Mouse (Mus musculus): ENCODE data around the gene Ptges3. TPM values are rescaled to one million over a fixed set of nuclear protein-coding genes. Genes with fewer than 3 reads are reported as not detected.

The Ptges3 gene
- total and polyA plus RNA-seq, 3 experiments, result 16.3 to 97.3 (median 96.0) TPM

- H3K9ac ChIP-seq (ENCODE audit: low read depth, low read length), result no peak overlapping the region
- TF ChIP-seq CTCF (IDR thresholded peaks at IDR 0.05) (no peak), POLR2A (IDR thresholded peaks at IDR 0.05; ENCODE audit: insufficient read depth, low read depth, low read length) (no peak), EP300 (IDR thresholded peaks at IDR 0.05; ENCODE audit: insufficient read depth, low read depth, low read length) (no peak)
- H3K27me3 ChIP-seq (ENCODE audit: control insufficient read depth, insufficient read depth, low read length), result no peaks in the 10 kb centered on the region
- no peaks in the 10 kb centered on the region for H3K4me1 ChIP-seq (ENCODE audit: control insufficient read depth, insufficient read depth, low read length)
- no peak for DNase-seq
- no peaks in the 10 kb centered on the region for H3K79me2 ChIP-seq (replicated peaks; ENCODE audit: control insufficient read depth, insufficient read depth, low read length)
- no peaks in the 10 kb centered on the region for H3K36me3 ChIP-seq (ENCODE audit: control insufficient read depth, insufficient read depth, low read length)
- H3K4me3 ChIP-seq, result no peak overlapping the region
- intact Hi-C loops (cut with DNase I), result no loop called here
- H3K27ac ChIP-seq, result no peak overlapping the region
Measured at GRCm38 (mm10) chr10:128111227-128111626, 52.5 kb downstream of the Ptges3 start.

- H3K36me3 ChIP-seq (ENCODE audit: control insufficient read depth, insufficient read depth, low read length), result no peaks in the 10 kb centered on the region
- 93% methylated on average over 7 of the region's 7 CpGs for WGBS
Measured at GRCm38 (mm10) chr10:128123833-128124232, 65.1 kb downstream of the Ptges3 start.

GRCm38 (mm10) chr10:128124831-128125230, 66.1 kb downstream of the Ptges3 start:
- Histone ChIP-seq H3K9ac (ENCODE audit: low read depth, low read length) (no peak overlapping the region), H3K4me1 (ENCODE audit: control insufficient read depth, insufficient read depth, low read length) (peaks cover 1% of the 10 kb centered on the region; the same call in 1 of the 2 replicates), H3K79me2 (replicated peaks; ENCODE audit: control insufficient read depth, insufficient read depth, low read length) (no peaks in the 10 kb centered on the region), H3K36me3 (ENCODE audit: control insufficient read depth, insufficient read depth, low read length) (no peaks in the 10 kb centered on the region), H3K27ac (no peak overlapping the region), H3K27me3 (ENCODE audit: control insufficient read depth, insufficient read depth, low read length) (no peaks in the 10 kb centered on the region), H3K4me3 (no peak overlapping the region)
- intact Hi-C loops (cut with DNase I), result no loop called here
- 90% methylated on average over 9 of the region's 9 CpGs for WGBS
- no peak for DNase-seq
- no peak for TF ChIP-seq POLR2A (IDR thresholded peaks at IDR 0.05; ENCODE audit: insufficient read depth, low read depth, low read length)
- no peak for TF ChIP-seq CTCF (IDR thresholded peaks at IDR 0.05)
- no peak for TF ChIP-seq EP300 (IDR thresholded peaks at IDR 0.05; ENCODE audit: insufficient read depth, low read depth, low read length)

More at GRCm38 (mm10) chr10:128123833-128124232, 65.1 kb downstream of the Ptges3 start:
- no peak for DNase-seq
- no peak overlapping the region for H3K4me3 ChIP-seq
- peaks cover 1% of the 10 kb centered on the region; the same call in 1 of the 2 replicates for H3K4me1 ChIP-seq (ENCODE audit: control insufficient read depth, insufficient read depth, low read length)
- TF ChIP-seq POLR2A (IDR thresholded peaks at IDR 0.05; ENCODE audit: insufficient read depth, low read depth, low read length) (no peak), EP300 (IDR thresholded peaks at IDR 0.05; ENCODE audit: insufficient read depth, low read depth, low read length) (no peak), CTCF (IDR thresholded peaks at IDR 0.05) (no peak)
- H3K79me2 ChIP-seq (replicated peaks; ENCODE audit: control insufficient read depth, insufficient read depth, low read length), result no peaks in the 10 kb centered on the region
- H3K9ac ChIP-seq (ENCODE audit: low read depth, low read length), result no peak overlapping the region
- intact Hi-C loops (cut with DNase I), result no loop called here
- no peaks in the 10 kb centered on the region for H3K27me3 ChIP-seq (ENCODE audit: control insufficient read depth, insufficient read depth, low read length)
- no peak overlapping the region for H3K27ac ChIP-seq

- 86% methylated on average over 14 of the region's 14 CpGs for WGBS
Measured at GRCm38 (mm10) chr10:128125951-128126350, 67.2 kb downstream of the Ptges3 start.

More at GRCm38 (mm10) chr10:128125951-128126350, 67.2 kb downstream of the Ptges3 start:
- Histone ChIP-seq H3K79me2 (replicated peaks; ENCODE audit: control insufficient read depth, insufficient read depth, low read length) (no peaks in the 10 kb centered on the region), H3K4me1 (ENCODE audit: control insufficient read depth, insufficient read depth, low read length) (peaks cover 1% of the 10 kb centered on the region; the same call in 1 of the 2 replicates), H3K4me3 (no peak overlapping the region), H3K27ac (no peak overlapping the region), H3K27me3 (ENCODE audit: control insufficient read depth, insufficient read depth, low read length) (no peaks in the 10 kb centered on the region), H3K9ac (ENCODE audit: low read depth, low read length) (no peak overlapping the region), H3K36me3 (ENCODE audit: control insufficient read depth, insufficient read depth, low read length) (no peaks in the 10 kb centered on the region)
- DNase-seq, result no peak
- intact Hi-C loops (cut with DNase I), result loop anchor here (1.0 kb wide), 1 partner anchor 27 kb away; no protein-coding TSS in a partner anchor
- TF ChIP-seq CTCF (IDR thresholded peaks at IDR 0.05) (no peak), POLR2A (IDR thresholded peaks at IDR 0.05; ENCODE audit: insufficient read depth, low read depth, low read length) (no peak), EP300 (IDR thresholded peaks at IDR 0.05; ENCODE audit: insufficient read depth, low read depth, low read length) (no peak)

Small RNA genes within 50 kb of the gene (microRNA-seq; reads per million reads assigned to microRNA genes)
- gene Mir677, result 14.0 to 14.3 reads per million in 2 experiments

Other genes with a start within 250 kb of the Ptges3 start
- gene Rdh19, start 209.0 kb upstream of the Ptges3 start, total RNA-seq (2021), result not detected
- not detected in 2 replicates for gene Rdh19, start 209.0 kb upstream of the Ptges3 start, polyA plus RNA-seq (2012; rRNA removed)
- not detected for gene Rdh16f2, start 192.5 kb upstream of the Ptges3 start, total RNA-seq (2021)
- gene Rdh16f2, start 192.5 kb upstream of the Ptges3 start, polyA plus RNA-seq (2012; rRNA removed), result not detected in 2 replicates
- gene Rdh7, start 170.1 kb upstream of the Ptges3 start, total RNA-seq (2021), result not detected
- 0.35 TPM in 1 of 2 replicates, not detected in the other for gene Rdh7, start 170.1 kb upstream of the Ptges3 start, polyA plus RNA-seq (2012; rRNA removed)
- not detected for gene Sdr9c7, start 160.4 kb upstream of the Ptges3 start, total RNA-seq (2021)
- not detected in 2 replicates for gene Sdr9c7, start 160.4 kb upstream of the Ptges3 start, polyA plus RNA-seq (2012; rRNA removed)
- not detected for gene Hsd17b6, start 51.3 kb upstream of the Ptges3 start, total RNA-seq (2021)
- not detected in 2 replicates for gene Hsd17b6, start 51.3 kb upstream of the Ptges3 start, polyA plus RNA-seq (2012; rRNA removed)
- 1 to 10 TPM; 1.7 TPM for gene Prim1, start 43.8 kb upstream of the Ptges3 start, total RNA-seq (2021)
- gene Prim1, start 43.8 kb upstream of the Ptges3 start, polyA plus RNA-seq (2012; rRNA removed), result 1.2 and 2.0 TPM in 2 replicates
- gene Naca, start 23.4 kb upstream of the Ptges3 start, total RNA-seq (2021), result 100 to 1,000 TPM; 436 to 544 TPM
- 204 and 212 TPM in 2 replicates for gene Naca, start 23.4 kb upstream of the Ptges3 start, polyA plus RNA-seq (2012; rRNA removed)
- 1,000 to 10,000 TPM; 7,689 to 9,158 TPM for gene Atp5b, start 24.3 kb downstream of the Ptges3 start, total RNA-seq (2021)
- gene Atp5b, start 24.3 kb downstream of the Ptges3 start, polyA plus RNA-seq (2012; rRNA removed), result 8,017 and 9,446 TPM in 2 replicates
- gene Baz2a, start 32.6 kb downstream of the Ptges3 start, total RNA-seq (2021), result 10 to 100 TPM; 18.4 to 22.4 TPM
- 15.5 and 23.7 TPM in 2 replicates for gene Baz2a, start 32.6 kb downstream of the Ptges3 start, polyA plus RNA-seq (2012; rRNA removed)
- 10 to 100 TPM; 91.9 to 94.7 TPM for gene Rbms2, start 121.3 kb downstream of the Ptges3 start, total RNA-seq (2021)
- gene Rbms2, start 121.3 kb downstream of the Ptges3 start, polyA plus RNA-seq (2012; rRNA removed), result 98.4 and 108 TPM in 2 replicates
- gene Gls2, start 135.5 kb downstream of the Ptges3 start, total RNA-seq (2021), result under 1 TPM; 0.75 to 0.78 TPM
- gene Gls2, start 135.5 kb downstream of the Ptges3 start, polyA plus RNA-seq (2012; rRNA removed), result 1.00 and 1.4 TPM in 2 replicates
- gene Spryd4, start 152.9 kb downstream of the Ptges3 start, total RNA-seq (2021), result 10 to 100 TPM; 35.0 to 37.5 TPM
- gene Spryd4, start 152.9 kb downstream of the Ptges3 start, polyA plus RNA-seq (2012; rRNA removed), result 32.1 and 48.4 TPM in 2 replicates
- gene Mip, start 166.9 kb downstream of the Ptges3 start, total RNA-seq (2021), result not detected
- not detected in 2 replicates for gene Mip, start 166.9 kb downstream of the Ptges3 start, polyA plus RNA-seq (2012; rRNA removed)
- gene Timeless, start 173.1 kb downstream of the Ptges3 start, total RNA-seq (2021), result 1 to 10 TPM; 6.5 to 7.6 TPM
- gene Timeless, start 173.1 kb downstream of the Ptges3 start, polyA plus RNA-seq (2012; rRNA removed), result 5.7 and 9.6 TPM in 2 replicates
- not detected for gene Apon, start 195.1 kb downstream of the Ptges3 start, total RNA-seq (2021)
- gene Apon, start 195.1 kb downstream of the Ptges3 start, polyA plus RNA-seq (2012; rRNA removed), result 0.18 TPM in 1 of 2 replicates, not detected in the other
- gene Apof, start 209.7 kb downstream of the Ptges3 start, total RNA-seq (2021), result not detected
- 0.18 TPM in 1 of 2 replicates, not detected in the other for gene Apof, start 209.7 kb downstream of the Ptges3 start, polyA plus RNA-seq (2012; rRNA removed)
- gene Stat2, start 211.6 kb downstream of the Ptges3 start, total RNA-seq (2021), result 10 to 100 TPM in 1 of 2 experiments, 1 to 10 TPM in 1; 7.3 to 12.2 TPM
- gene Stat2, start 211.6 kb downstream of the Ptges3 start, polyA plus RNA-seq (2012; rRNA removed), result 11.0 and 17.5 TPM in 2 replicates
- under 1 TPM in 1 of 2 experiments, not detected in 1; 0.16 TPM for gene Il23a, start 239.8 kb downstream of the Ptges3 start, total RNA-seq (2021)
- 0.12 TPM in 1 of 2 replicates, not detected in the other for gene Il23a, start 239.8 kb downstream of the Ptges3 start, polyA plus RNA-seq (2012; rRNA removed)
- 1 to 10 TPM; 6.5 to 6.9 TPM for gene Pan2, start 244.4 kb downstream of the Ptges3 start, total RNA-seq (2021)
- gene Pan2, start 244.4 kb downstream of the Ptges3 start, polyA plus RNA-seq (2012; rRNA removed), result 15.2 and 19.8 TPM in 2 replicates

Data from heart, adult 2 months (tissue).